Mouse (Mus musculus) midbrain, embryonic 14.5 days (tissue): ENCODE measurements at regions not wholly inside any gene's neighbourhood (a gene's known extent, or its start where the extent isn't known, plus 50 kb on each side); places are given as distances from the start of the nearest gene placed in this dataset.
A peak's percentile ranks its signal among the peaks of the same experiment; 100 is the strongest.

Experiments used
- ATAC-seq: fragments of 200-750 bp; cut with Nextera tagmentation; 2 replicates; pipeline ENCODE4 v1.8.0; 2017; ENCODE audit warnings: moderate number of reproducible peaks, moderate library complexity; ENCODE audit not compliant: low FRiP score, low TSS enrichment
- DNase-seq: peaks from one replicate; pipeline ENCODE4 v3.0.0-alpha.2; 2015
- H3K27ac ChIP-seq: fragments of 300-500 bp; sonication (generic); replicated peaks from 2 replicates; pipeline ENCODE4 v1.5.1; 2014; ENCODE audit warnings: mild to moderate bottlenecking, low read depth, low read length, moderate library complexity
- H3K27me3 ChIP-seq: fragments of 300-500 bp; sonication (generic); 2 replicates; pipeline ENCODE4 v1.6.1; 2014; ENCODE audit warnings: low read length, control low read depth, mixed read lengths; ENCODE audit not compliant: control insufficient read depth, insufficient read depth
- H3K36me3 ChIP-seq: fragments of 300-500 bp; sonication (generic); 2 replicates; pipeline ENCODE4 v1.6.1; 2014; ENCODE audit warnings: low read length, control low read depth; ENCODE audit not compliant: control insufficient read depth, insufficient read depth
- H3K4me1 ChIP-seq: fragments of 300-500 bp; sonication (generic); 2 replicates; pipeline ENCODE4 v1.6.1; 2014; ENCODE audit warnings: mild to moderate bottlenecking, antibody characterized with exemption, low read length, control low read depth; ENCODE audit not compliant: control insufficient read depth, insufficient read depth
- H3K4me2 ChIP-seq: fragments of 300-500 bp; sonication (generic); 2 replicates; pipeline ENCODE4 v1.6.1; 2014; ENCODE audit warnings: mild to moderate bottlenecking, low read length, moderate library complexity
- H3K4me3 ChIP-seq: fragments of 300-500 bp; sonication (generic); replicated peaks from 2 replicates; pipeline ENCODE4 v1.5.1; 2014; ENCODE audit warnings: low read depth, low read length
- H3K9ac ChIP-seq: fragments of 300-500 bp; sonication (generic); replicated peaks from 2 replicates; pipeline ENCODE4 v1.6.1; 2014; ENCODE audit warnings: mild to moderate bottlenecking, low read length, moderate library complexity
- H3K9me3 ChIP-seq: fragments of 300-500 bp; sonication (generic); 2 replicates; pipeline ENCODE4 v1.6.1; 2016; ENCODE audit warnings: low read length, control low read depth, mixed read lengths; ENCODE audit not compliant: control insufficient read depth
- WGBS: fragments of 180-500 bp; shearing (Covaris S2); extraction: QIAGEN DNeasy Blood & Tissue Kit; methylation state at CpG from one replicate; pipeline ENCODE4 v1.1.7; 2014; 5-methylcytosine and 5-hydroxymethylcytosine counted together

- ATAC-seq: no peak; the same call in 1 of the 2 replicates
- H3K4me2 ChIP-seq: 0 out of 2 replicates have a peak overlapping the region, but pooled peaks have one; percentile 0
- 26% methylated on average over 13 of the region's 13 CpGs for WGBS
Observed at GRCm38 (mm10) chr13:107101598-107101997, 79.7 kb upstream of the Kif2a start.

DNA sequence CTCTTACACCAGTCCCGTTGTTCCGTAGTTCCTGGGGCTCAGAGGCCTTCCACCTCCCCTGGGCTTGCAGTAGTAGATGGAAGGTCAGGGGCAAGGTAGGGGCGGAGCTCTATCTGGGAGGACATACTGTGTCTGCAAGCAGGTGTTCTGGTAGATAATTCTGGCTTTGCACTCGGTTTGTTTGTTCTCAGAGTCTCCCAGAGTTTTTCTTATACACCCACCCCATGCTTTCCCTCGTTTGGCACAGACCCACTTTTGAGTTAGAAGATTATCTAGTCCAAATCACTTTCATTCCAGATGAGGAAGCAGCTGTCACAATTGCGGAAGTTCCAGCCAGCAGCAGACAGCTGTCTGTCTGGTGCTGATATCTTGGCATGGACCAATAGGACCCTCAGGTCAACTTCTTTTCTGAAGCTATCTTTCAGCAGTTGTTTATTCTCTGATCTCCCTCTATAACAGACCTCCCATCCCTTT, 79.0 kb upstream of the Kif2a start:
- no peak overlapping the region for H3K4me3 ChIP-seq
- no peaks in the 10 kb centered on the region for H3K9me3 ChIP-seq
- H3K27me3 ChIP-seq: no peaks in the 10 kb centered on the region
- 67% methylated on average over 6 of the region's 6 CpGs for WGBS
- no peak overlapping the region for H3K27ac ChIP-seq
- no peaks in the 10 kb centered on the region for H3K4me1 ChIP-seq
- H3K4me2 ChIP-seq: no peak overlapping the region
- no peak for DNase-seq
- no peaks in the 10 kb centered on the region for H3K36me3 ChIP-seq
- no peak overlapping the region for H3K9ac ChIP-seq
- ATAC-seq: no peak

More at GRCm38 (mm10) chr13:107101598-107101997, 79.7 kb upstream of the Kif2a start:
- no peaks in the 10 kb centered on the region for H3K9me3 ChIP-seq
- H3K27ac ChIP-seq: no peak overlapping the region
- H3K4me3 ChIP-seq: no peak overlapping the region
- H3K9ac ChIP-seq: no peak overlapping the region
- H3K36me3 ChIP-seq: no peaks in the 10 kb centered on the region
- no peaks in the 10 kb centered on the region for H3K4me1 ChIP-seq
- peak; percentile 88 for DNase-seq
- no peaks in the 10 kb centered on the region for H3K27me3 ChIP-seq

DNA sequence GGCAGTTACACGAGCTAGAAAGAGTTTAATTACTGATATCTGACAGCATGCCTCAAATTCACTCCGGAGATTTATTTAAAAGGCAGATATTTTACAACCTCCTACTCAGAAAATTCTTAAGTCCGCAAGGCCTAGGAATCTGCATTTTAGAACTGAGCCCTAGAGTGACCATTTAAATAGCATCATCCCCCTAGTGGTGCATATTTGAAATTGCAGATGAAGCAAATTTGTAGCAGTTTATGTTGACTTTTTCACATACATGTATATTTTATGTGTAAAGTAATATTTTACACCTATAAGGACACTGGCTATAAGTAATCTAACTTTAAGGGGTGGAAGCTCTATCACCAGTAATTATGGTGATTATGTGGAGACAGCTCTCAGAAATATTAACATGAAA, 78.2 kb upstream of the Kif2a start:
- no peak overlapping the region for H3K4me3 ChIP-seq
- H3K27me3 ChIP-seq: no peaks in the 10 kb centered on the region
- H3K36me3 ChIP-seq: no peaks in the 10 kb centered on the region
- H3K4me1 ChIP-seq: no peaks in the 10 kb centered on the region
- H3K9me3 ChIP-seq: no peaks in the 10 kb centered on the region
- ATAC-seq (no peak), DNase-seq (peak; percentile 49)
- H3K9ac ChIP-seq: no peak overlapping the region
- H3K4me2 ChIP-seq: no peak overlapping the region
- no peak overlapping the region for H3K27ac ChIP-seq
- WGBS: 63% methylated on average over 3 of the region's 3 CpGs

- H3K27ac ChIP-seq: no peak overlapping the region
- H3K4me2 ChIP-seq: no peak overlapping the region
- 92% methylated on average over 4 of the region's 4 CpGs for WGBS
- H3K4me1 ChIP-seq: no peaks in the 10 kb centered on the region
- no peak overlapping the region for H3K9ac ChIP-seq
- H3K27me3 ChIP-seq: no peaks in the 10 kb centered on the region
- no peaks in the 10 kb centered on the region for H3K36me3 ChIP-seq
- DNase-seq (no peak), ATAC-seq (no peak)
- H3K4me3 ChIP-seq: no peak overlapping the region
- H3K9me3 ChIP-seq: no peaks in the 10 kb centered on the region
Observed at GRCm38 (mm10) chr13:107097005-107097404, 75.1 kb upstream of the Kif2a start.

DNA sequence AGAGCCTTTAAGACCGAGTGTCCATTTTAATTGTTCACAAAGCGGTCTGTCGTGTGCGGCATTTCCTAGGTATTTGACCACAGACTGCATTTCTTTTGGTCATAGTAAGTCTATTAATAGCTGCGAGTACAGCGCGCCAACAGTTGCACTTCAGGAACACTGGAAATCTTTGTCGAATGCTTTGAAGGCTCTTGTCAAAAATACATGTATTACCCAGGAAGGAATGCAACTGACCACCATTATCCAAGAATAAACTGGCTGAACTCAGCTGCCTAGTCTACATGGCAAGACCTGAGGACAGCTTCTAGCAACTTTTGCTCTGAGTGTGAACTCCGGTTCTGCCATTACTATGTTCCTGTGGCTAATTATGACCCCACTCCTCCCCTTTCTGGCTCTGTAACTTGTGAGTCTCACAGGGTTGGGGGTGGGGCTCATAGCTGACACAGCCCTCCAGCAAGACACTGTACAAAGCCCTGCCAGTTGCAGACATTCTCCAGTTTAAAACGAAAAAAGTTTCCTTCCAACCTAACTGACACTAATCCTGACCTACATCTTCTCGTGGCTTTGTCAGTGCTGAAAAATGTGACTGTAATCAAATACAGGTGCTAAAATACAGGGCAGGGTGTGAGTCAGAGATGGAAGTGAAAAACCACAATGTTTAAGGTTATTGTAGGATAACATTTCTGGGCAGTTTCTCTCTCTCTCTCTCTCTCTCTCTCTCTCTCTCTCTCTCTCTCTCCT, 73.2 kb upstream of the Kif2a start:
- DNase-seq (no peak), ATAC-seq (no peak)
- Histone ChIP-seq H3K4me2 (no peak overlapping the region), H3K4me1 (no peaks in the 10 kb centered on the region), H3K9ac (no peak overlapping the region), H3K9me3 (no peaks in the 10 kb centered on the region), H3K27ac (no peak overlapping the region), H3K27me3 (no peaks in the 10 kb centered on the region), H3K36me3 (no peaks in the 10 kb centered on the region), H3K4me3 (no peak overlapping the region)
- 90% methylated on average over 11 of the region's 11 CpGs for WGBS

DNA sequence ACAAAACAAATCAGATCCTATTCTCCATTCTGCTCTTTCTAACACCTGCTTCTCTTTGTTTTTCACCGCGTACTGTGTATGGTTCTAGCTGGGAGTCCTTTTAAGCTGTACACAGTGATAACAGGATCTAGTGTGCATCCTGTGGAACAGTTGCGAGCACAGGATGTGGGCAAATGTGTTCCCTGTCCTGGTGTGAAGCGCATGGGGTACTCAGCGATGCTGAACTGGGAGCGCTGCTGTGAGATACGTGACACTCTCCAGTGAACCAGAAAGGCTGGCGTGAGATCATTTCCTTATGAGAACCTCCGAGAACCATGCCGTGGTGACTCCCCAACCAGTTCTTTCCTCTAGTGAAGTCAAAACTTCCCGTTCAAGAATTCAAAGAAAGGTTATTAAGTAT, 72.6 kb upstream of the Kif2a start:
- no peaks in the 10 kb centered on the region for H3K36me3 ChIP-seq
- no peak overlapping the region for H3K4me3 ChIP-seq
- H3K27me3 ChIP-seq: no peaks in the 10 kb centered on the region
- no peak overlapping the region for H3K4me2 ChIP-seq
- DNase-seq (no peak), ATAC-seq (no peak)
- no peaks in the 10 kb centered on the region for H3K4me1 ChIP-seq
- no peak overlapping the region for H3K9ac ChIP-seq
- WGBS: 84% methylated on average over 11 of the region's 11 CpGs
- H3K27ac ChIP-seq: no peak overlapping the region
- H3K9me3 ChIP-seq: no peaks in the 10 kb centered on the region

DNA sequence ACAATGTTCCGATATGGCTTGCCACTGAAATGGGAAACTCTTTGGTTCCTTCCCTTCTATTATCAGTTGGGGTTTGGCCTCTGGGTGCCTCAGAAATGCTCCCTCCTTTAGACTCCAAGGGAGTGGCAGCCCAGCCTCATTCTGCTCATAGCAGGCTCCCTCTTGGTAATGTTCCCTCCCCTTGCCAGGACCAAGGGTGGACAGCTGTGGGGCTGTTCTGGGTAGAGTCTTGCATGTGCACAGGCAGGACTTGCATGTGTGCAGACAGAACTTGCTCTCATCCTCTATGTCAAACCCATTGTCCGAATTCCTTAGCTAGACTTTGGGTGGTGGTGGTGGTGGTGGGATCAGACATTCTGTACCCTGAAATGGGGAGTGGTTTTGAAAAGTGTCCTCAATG, 71.8 kb upstream of the Kif2a start:
- no peaks in the 10 kb centered on the region for H3K4me1 ChIP-seq
- H3K27me3 ChIP-seq: no peaks in the 10 kb centered on the region
- no peak for ATAC-seq
- DNase-seq: no peak
- H3K36me3 ChIP-seq: no peaks in the 10 kb centered on the region
- no peak overlapping the region for H3K4me2 ChIP-seq
- WGBS: 95% methylated on average over 2 of the region's 2 CpGs
- no peak overlapping the region for H3K27ac ChIP-seq
- no peaks in the 10 kb centered on the region for H3K9me3 ChIP-seq
- H3K9ac ChIP-seq: no peak overlapping the region
- H3K4me3 ChIP-seq: no peak overlapping the region

GRCm38 (mm10) chr13:107088198-107088597, 66.3 kb upstream of the Kif2a start:
- no peak overlapping the region for H3K9ac ChIP-seq
- H3K4me1 ChIP-seq: no peaks in the 10 kb centered on the region
- H3K27ac ChIP-seq: no peak overlapping the region
- H3K4me2 ChIP-seq: no peak overlapping the region
- WGBS: 57% methylated on average over 1 of the region's 1 CpGs
- no peak overlapping the region for H3K4me3 ChIP-seq
- H3K36me3 ChIP-seq: no peaks in the 10 kb centered on the region
- ATAC-seq: no peak
- H3K9me3 ChIP-seq: no peaks in the 10 kb centered on the region
- no peaks in the 10 kb centered on the region for H3K27me3 ChIP-seq
- no peak for DNase-seq

GRCm38 (mm10) chr13:107087355-107087754, 65.4 kb upstream of the Kif2a start:
- H3K4me2 ChIP-seq: no peak overlapping the region
- no peaks in the 10 kb centered on the region for H3K9me3 ChIP-seq
- no peak overlapping the region for H3K27ac ChIP-seq
- WGBS: 79% methylated on average over 6 of the region's 6 CpGs
- H3K4me3 ChIP-seq: no peak overlapping the region
- no peak for DNase-seq
- no peaks in the 10 kb centered on the region for H3K36me3 ChIP-seq
- H3K4me1 ChIP-seq: no peaks in the 10 kb centered on the region
- no peaks in the 10 kb centered on the region for H3K27me3 ChIP-seq
- H3K9ac ChIP-seq: no peak overlapping the region
- no peak for ATAC-seq
